Mouse (Mus musculus) T-cell, adult 2 months (primary cell): ENCODE data around the gene Gm33543.

Experiments used
- DNase-seq: peaks from one replicate; pipeline ENCODE4 v3.0.0; 2022; ENCODE audit warnings: low spot score

The Gm33543 gene

GRCm38 (mm10) chr10:95777701-95778320 lies 64.9 kb downstream of the Gm33543 start:
- no peak for DNase-seq

GRCm38 (mm10) chr10:95777071-95777470 lies 65.7 kb downstream of the Gm33543 start:
- DNase-seq: no peak

- DNase-seq: no peak
These were observed 67.9 kb downstream of the Gm33543 start for GRCm38 (mm10) chr10:95774856-95775255.

GRCm38 (mm10) chr10:95774001-95774628 lies 68.6 kb downstream of the Gm33543 start:
- no peak for DNase-seq
